Mouse (Mus musculus) stomach, adult 2 months (tissue): Measurements from ENCODE around the gene Idh2. TPM values are rescaled to one million over a fixed set of nuclear protein-coding genes. Genes with fewer than 3 reads are reported as not detected.

Experiments
- polyA plus RNA-seq: library from polyadenylated mRNA; depleted of rRNA; stranded (reverse); fragments of >200 nt; gene quantifications from 2 replicates; pipeline ENCODE4 v1.2.3, GENCODE M21; 2012; rRNA removed

Idh2 gene
- 80.6 and 95.4 TPM in 2 replicates for polyA plus RNA-seq

DNA sequence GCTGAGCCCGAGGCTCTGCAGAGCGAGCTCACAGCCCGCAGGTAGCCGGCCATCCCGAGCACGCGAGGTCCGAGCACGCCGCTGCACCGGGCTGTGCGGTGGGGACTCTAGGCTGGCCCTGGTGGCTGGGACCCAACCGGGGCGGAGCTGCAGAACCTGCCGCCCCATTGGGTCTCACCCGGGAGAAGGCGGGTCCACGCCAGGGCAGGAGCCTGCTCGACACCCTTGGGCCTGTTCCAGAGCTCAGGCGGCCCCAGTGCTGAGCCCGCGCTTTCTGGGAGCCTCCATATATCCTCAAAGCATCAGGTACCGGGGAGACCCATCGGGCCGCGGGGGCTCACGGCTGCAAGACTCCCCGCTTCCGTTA lies at the start of gene Idh2:
Idh2 (minus strand) TSS at position 169 of the 367 bp plus-strand sequence.

Other genes with a start within 250 kb of the Idh2 start
- gene Ap3s2, start 194.7 kb downstream of the Idh2 start, polyA plus RNA-seq: 6.0 and 6.6 TPM in 2 replicates
- gene Arpin, start 180.0 kb downstream of the Idh2 start, polyA plus RNA-seq: 6.4 and 7.7 TPM in 2 replicates
- 18.7 and 26.2 TPM in 2 replicates for gene Zfp710, start 90.6 kb downstream of the Idh2 start, polyA plus RNA-seq
- 28.8 and 30.4 TPM in 2 replicates for gene Sema4b, start 71.4 kb upstream of the Idh2 start, polyA plus RNA-seq
- 213 and 281 TPM in 2 replicates for gene Cib1, start 117.4 kb upstream of the Idh2 start, polyA plus RNA-seq
- 1.6 and 2.6 TPM in 2 replicates for gene Gdpgp1, start 117.5 kb upstream of the Idh2 start, polyA plus RNA-seq
- gene Ttll13, start 131.0 kb upstream of the Idh2 start, polyA plus RNA-seq: 0.06 and 0.09 TPM in 2 replicates
- 6.5 and 9.0 TPM in 2 replicates for gene Ngrn, start 145.8 kb upstream of the Idh2 start, polyA plus RNA-seq
- 2.2 and 5.1 TPM in 2 replicates for gene Vps33b, start 154.3 kb upstream of the Idh2 start, polyA plus RNA-seq
- 3.4 and 4.5 TPM in 2 replicates for gene Prc1, start 179.1 kb upstream of the Idh2 start, polyA plus RNA-seq
- gene Rccd1, start 209.1 kb upstream of the Idh2 start, polyA plus RNA-seq: 3.5 and 3.6 TPM in 2 replicates
- 41.4 and 45.6 TPM in 2 replicates for gene Unc45a, start 225.6 kb upstream of the Idh2 start, polyA plus RNA-seq
- gene Hddc3, start 227.7 kb upstream of the Idh2 start, polyA plus RNA-seq: 7.8 and 8.3 TPM in 2 replicates